Mouse (Mus musculus) megakaryocyte, embryonic 14.5 days (primary cell): ENCODE data around the gene Nin. TPM values are rescaled to one million over a fixed set of nuclear protein-coding genes. Genes with fewer than 3 reads are reported as not detected.
A peak's percentile ranks its signal among the peaks of the same experiment; 100 is the strongest.

ENCODE experiments used
- H3K27me3 ChIP-seq: replicated peaks from 2 replicates; pipeline ENCODE3; 2012; ENCODE audit warnings: inconsistent platforms
- H3K36me3 ChIP-seq: replicated peaks from 2 replicates; pipeline ENCODE3; 2012; ENCODE audit warnings: low read length, inconsistent platforms, mixed read lengths
- H3K4me1 ChIP-seq: 2 replicates; pipeline ENCODE4 v1.6.1; 2012; ENCODE audit warnings: inconsistent platforms
- H3K4me3 ChIP-seq: replicated peaks from 2 replicates; pipeline ENCODE3; 2012; ENCODE audit warnings: moderate library complexity, mild to moderate bottlenecking, inconsistent platforms
- H3K9me3 ChIP-seq: 2 replicates; pipeline ENCODE4 v1.6.1; 2012; ENCODE audit warnings: inconsistent platforms
- FLI1 ChIP-seq: IDR thresholded peaks from 2 replicates; pipeline ENCODE4 v1.6.1; 2012; ENCODE audit warnings: low read length, inconsistent platforms, mixed read lengths
- GATA1 ChIP-seq: IDR thresholded peaks from 3 replicates; pipeline ENCODE4 v1.6.1; 2012; ENCODE audit warnings: mixed read lengths, low read length, inconsistent platforms, borderline replicate concordance
- polyA plus RNA-seq: library from polyadenylated mRNA; stranded (reverse); fragments of >175 nt; gene quantifications from 2 replicates; pipeline ENCODE4 v1.2.3, GENCODE M21; 2012; ENCODE audit warnings: low replicate concordance; ENCODE audit not compliant: insufficient read depth

Gene Nin
- polyA plus RNA-seq, 1 experiment = 5.0 TPM

- H3K36me3 ChIP-seq = peaks cover 32% of the 10 kb centered on the region
- H3K27me3 ChIP-seq = no peaks in the 10 kb centered on the region
- TF ChIP-seq GATA1 = no peak
- TF ChIP-seq FLI1 = no peak
- peaks cover 55% of the 10 kb centered on the region for H3K4me1 ChIP-seq
- peak overlapping the region; percentile 100 for H3K4me3 ChIP-seq
- no peaks in the 10 kb centered on the region for H3K9me3 ChIP-seq
These were observed 127.2 kb downstream of the Nin start for GRCm38 (mm10) chr12:69986241-69986762.

GRCm38 (mm10) chr12:69985546-69985945 lies 128.0 kb downstream of the Nin start:
- Histone ChIP-seq H3K36me3 (peaks cover 40% of the 10 kb centered on the region), H3K27me3 (no peaks in the 10 kb centered on the region), H3K4me3 (peak overlapping the region; percentile 100), H3K9me3 (no peaks in the 10 kb centered on the region), H3K4me1 (peaks cover 58% of the 10 kb centered on the region)
- TF ChIP-seq GATA1 (no peak), FLI1 (no peak)

DNA sequence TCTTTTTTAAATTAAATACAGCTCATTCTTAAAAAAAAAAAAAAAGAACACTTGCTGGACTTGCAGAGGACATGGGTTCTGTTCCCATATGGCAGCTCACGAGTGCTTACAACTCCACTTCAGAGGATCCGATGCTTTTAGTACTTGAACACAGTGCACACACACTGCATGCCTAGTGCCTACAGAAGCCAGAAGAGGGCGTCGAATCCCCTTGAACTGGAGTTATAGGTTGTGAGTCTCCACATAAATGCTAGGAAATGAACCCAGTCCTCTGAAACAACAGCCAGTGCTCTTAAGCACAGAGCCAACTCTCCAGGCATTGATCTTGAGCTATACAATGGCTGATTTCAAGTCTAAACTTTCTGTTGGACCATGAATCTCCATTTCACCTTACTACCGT lies 130.6 kb downstream of the Nin start:
- Histone ChIP-seq H3K36me3 (peaks cover 56% of the 10 kb centered on the region), H3K27me3 (no peaks in the 10 kb centered on the region), H3K4me3 (no peak overlapping the region), H3K4me1 (peaks cover 72% of the 10 kb centered on the region), H3K9me3 (no peaks in the 10 kb centered on the region)
- TF ChIP-seq FLI1 = no peak
- no peak for TF ChIP-seq GATA1

DNA sequence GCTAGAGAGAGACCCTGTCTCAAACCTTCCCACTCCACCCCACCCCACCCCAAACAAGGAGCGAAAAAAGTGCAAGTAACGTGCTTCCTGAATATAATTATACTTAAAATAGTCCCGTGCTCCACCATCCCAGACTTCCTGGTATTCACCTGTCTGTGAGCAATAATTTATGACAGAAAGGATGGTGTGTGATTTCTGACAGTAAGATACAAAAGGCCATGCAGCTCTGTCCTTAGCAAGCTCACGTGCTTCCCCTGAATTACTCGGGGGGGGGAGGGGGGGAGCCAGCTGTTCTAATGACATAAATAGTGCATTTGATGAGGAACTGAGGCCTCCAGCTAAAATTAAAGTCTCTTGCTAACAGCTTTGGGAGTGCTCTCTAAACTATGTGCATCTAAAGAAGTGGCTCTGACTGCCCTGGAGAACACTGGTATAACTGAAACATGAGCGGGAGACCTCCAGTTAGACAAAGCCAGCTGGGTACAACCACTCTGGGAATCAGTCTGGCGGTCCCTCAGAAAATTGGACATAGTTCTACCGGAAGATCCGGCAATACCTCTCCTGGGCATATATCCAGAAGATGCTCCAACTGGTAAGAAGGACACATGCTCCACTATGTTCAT lies 136.0 kb downstream of the Nin start:
- Histone ChIP-seq H3K36me3 (peaks cover 81% of the 10 kb centered on the region), H3K4me1 (peaks cover 57% of the 10 kb centered on the region), H3K4me3 (peak overlapping the region; percentile 78), H3K27me3 (no peaks in the 10 kb centered on the region), H3K9me3 (no peaks in the 10 kb centered on the region)
- TF ChIP-seq FLI1 = no peak
- TF ChIP-seq GATA1 = no peak

DNA sequence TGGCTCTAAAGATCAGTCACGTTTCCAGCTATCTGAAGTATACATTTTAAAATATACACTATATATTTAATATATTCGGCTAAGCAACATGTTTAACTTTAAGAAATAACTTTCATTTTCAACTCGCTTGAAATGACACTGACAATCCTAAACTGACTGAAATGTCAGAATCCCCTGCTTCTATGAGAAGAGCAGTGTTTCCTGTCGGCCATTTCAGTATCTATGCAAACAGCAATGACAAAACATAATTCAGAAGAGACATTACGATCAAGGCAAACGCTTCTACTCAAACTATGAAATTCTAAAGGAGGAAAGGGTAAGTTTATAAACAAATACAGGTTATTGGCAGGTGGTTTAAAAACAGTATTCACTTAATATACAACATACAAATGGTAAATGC lies 136.8 kb downstream of the Nin start:
- Histone ChIP-seq H3K27me3 (no peaks in the 10 kb centered on the region), H3K4me1 (peaks cover 55% of the 10 kb centered on the region), H3K36me3 (peaks cover 81% of the 10 kb centered on the region)

DNA sequence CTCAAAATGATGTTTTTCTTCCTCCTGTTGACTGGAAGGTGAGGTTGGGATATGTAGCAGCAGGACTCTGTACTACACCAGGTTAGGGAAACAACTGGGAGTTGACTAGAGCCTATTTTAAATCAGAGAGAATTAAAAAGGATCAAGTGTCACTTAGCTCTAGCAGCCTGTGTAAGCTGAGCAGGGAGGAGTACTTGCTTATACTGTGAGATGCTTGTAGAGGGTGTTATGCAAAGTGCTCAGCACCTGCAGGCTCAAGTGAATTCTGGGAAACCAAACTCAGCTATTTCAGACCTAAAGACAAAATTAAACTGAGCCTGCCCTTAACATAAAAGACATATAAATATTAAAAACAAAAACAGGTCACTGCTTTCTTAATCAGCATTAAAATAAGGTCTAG lies 139.9 kb downstream of the Nin start:
- H3K4me1 ChIP-seq = peaks cover 46% of the 10 kb centered on the region
- H3K27me3 ChIP-seq = no peaks in the 10 kb centered on the region
- H3K36me3 ChIP-seq = peaks cover 83% of the 10 kb centered on the region
- H3K4me3 ChIP-seq = no peak overlapping the region
- TF ChIP-seq FLI1 (no peak), GATA1 (no peak)
- no peaks in the 10 kb centered on the region for H3K9me3 ChIP-seq

More for the DNA sequence above, 136.8 kb downstream of the Nin start:
- Histone ChIP-seq H3K4me3 (peak overlapping the region; percentile 78), H3K9me3 (no peaks in the 10 kb centered on the region)
- TF ChIP-seq GATA1 (no peak), FLI1 (no peak)

- peaks cover 39% of the 10 kb centered on the region for H3K4me1 ChIP-seq
- H3K9me3 ChIP-seq = no peaks in the 10 kb centered on the region
- H3K4me3 ChIP-seq = no peak overlapping the region
- H3K27me3 ChIP-seq = no peaks in the 10 kb centered on the region
- H3K36me3 ChIP-seq = peaks cover 95% of the 10 kb centered on the region
- TF ChIP-seq FLI1 = no peak
These were observed 145.4 kb downstream of the Nin start for GRCm38 (mm10) chr12:69968154-69968553.

DNA sequence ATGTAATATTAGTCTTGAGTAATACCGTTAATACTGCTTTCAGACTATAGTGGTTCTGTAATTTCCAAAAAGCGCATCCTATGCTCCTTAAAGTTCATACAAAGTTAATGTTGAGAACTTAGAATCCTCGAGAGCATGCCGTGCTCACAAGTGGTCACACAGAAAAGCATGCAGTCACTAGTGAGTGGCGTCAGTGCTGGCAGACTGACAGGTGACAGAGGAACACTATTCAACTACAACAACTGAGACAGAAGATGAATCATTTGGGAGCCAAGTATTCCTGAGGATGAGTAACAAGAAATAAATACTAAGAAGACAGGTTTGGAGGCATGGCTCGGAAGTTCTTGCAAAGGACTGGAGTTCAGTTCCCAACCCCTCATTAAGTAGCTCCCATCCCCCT lies 146.4 kb downstream of the Nin start:
- H3K27me3 ChIP-seq = no peaks in the 10 kb centered on the region
- peaks cover 34% of the 10 kb centered on the region for H3K4me1 ChIP-seq
- H3K4me3 ChIP-seq = no peak overlapping the region
- H3K9me3 ChIP-seq = no peaks in the 10 kb centered on the region
- TF ChIP-seq FLI1 (no peak), GATA1 (no peak)
- H3K36me3 ChIP-seq = peaks cover 96% of the 10 kb centered on the region

GRCm38 (mm10) chr12:69966071-69966470 lies 147.4 kb downstream of the Nin start:
- TF ChIP-seq GATA1 (no peak), FLI1 (no peak)
- H3K36me3 ChIP-seq = peaks cover 96% of the 10 kb centered on the region
- H3K4me3 ChIP-seq = no peak overlapping the region
- no peaks in the 10 kb centered on the region for H3K27me3 ChIP-seq
- H3K9me3 ChIP-seq = no peaks in the 10 kb centered on the region
- H3K4me1 ChIP-seq = peaks cover 26% of the 10 kb centered on the region

DNA sequence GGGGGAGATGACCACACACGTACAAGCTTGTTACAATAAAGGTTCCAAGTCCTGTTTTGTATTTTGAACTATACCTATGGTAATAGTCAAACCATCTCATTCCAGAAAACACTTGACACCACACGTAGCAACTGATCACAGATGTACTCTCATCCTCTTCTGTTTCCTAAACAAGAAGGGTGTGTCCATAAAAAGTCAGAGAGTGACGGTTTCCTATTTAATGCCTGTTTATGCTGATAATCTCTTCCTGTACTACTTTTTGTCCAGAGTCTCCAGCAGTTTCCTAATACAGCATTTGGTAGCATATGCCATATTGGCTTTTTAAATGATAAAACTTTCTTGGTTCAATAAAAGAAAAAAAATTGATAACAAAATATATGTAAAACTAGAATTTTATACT lies 147.9 kb downstream of the Nin start:
- Histone ChIP-seq H3K36me3 (peaks cover 96% of the 10 kb centered on the region), H3K27me3 (no peaks in the 10 kb centered on the region)

DNA sequence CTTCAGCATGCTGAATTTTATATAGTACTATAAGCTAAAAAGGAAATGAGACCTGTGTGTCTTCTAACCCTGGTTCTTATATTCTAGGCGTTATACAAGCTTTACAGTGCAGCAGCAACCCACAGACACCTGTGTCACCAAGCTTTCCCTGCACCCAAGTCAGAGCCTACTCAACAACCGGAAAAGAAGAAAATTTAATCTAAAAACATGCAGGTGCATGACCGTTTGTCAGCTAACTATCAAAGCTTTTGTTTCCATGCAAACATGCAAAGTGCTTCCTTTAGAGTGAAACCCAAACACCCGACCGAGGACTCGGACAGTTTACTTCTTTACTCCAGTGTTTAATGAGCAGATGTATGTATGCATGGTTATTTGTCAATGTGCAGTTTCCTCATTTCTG lies 150.4 kb downstream of the Nin start:
- no peak for TF ChIP-seq FLI1
- no peak for TF ChIP-seq GATA1
- H3K4me1 ChIP-seq = peaks cover 22% of the 10 kb centered on the region
- H3K36me3 ChIP-seq = peaks cover 89% of the 10 kb centered on the region
- no peak overlapping the region for H3K4me3 ChIP-seq
- H3K9me3 ChIP-seq = no peaks in the 10 kb centered on the region
- no peaks in the 10 kb centered on the region for H3K27me3 ChIP-seq

More for the DNA sequence above, 147.9 kb downstream of the Nin start:
- H3K4me3 ChIP-seq = no peak overlapping the region
- H3K9me3 ChIP-seq = no peaks in the 10 kb centered on the region
- TF ChIP-seq GATA1 = no peak
- no peak for TF ChIP-seq FLI1
- H3K4me1 ChIP-seq = peaks cover 25% of the 10 kb centered on the region
